Mouse (Mus musculus): ENCODE measurements at regions not wholly inside any gene's neighbourhood (a gene's known extent, or its start where the extent isn't known, plus 50 kb on each side); places are given as distances from the start of the nearest gene placed in this dataset.
A peak's percentile ranks its signal among the peaks of the same experiment; 100 is the strongest.

- intact Hi-C loops (cut with DNase I): no loop called here
- Histone ChIP-seq H3K4me3 (no peak overlapping the region), H3K27ac (no peak overlapping the region)
- no peak for DNase-seq
- no peak for TF ChIP-seq CTCF (IDR thresholded peaks at IDR 0.05)
These were observed 274.1 kb upstream of the Jarid2 start for GRCm38 (mm10) chr13:44455193-44455592.

- TF ChIP-seq CTCF (IDR thresholded peaks at IDR 0.05): no peak
- no peak for DNase-seq
- no peak overlapping the region for H3K4me3 ChIP-seq
- H3K27ac ChIP-seq: no peak overlapping the region
- intact Hi-C loops (cut with DNase I): no loop called here
These were observed 270.5 kb upstream of the Jarid2 start for GRCm38 (mm10) chr13:44458744-44459143.

- intact Hi-C loops (cut with DNase I): no loop called here
- no peak overlapping the region for H3K4me3 ChIP-seq
- no peak for DNase-seq
- TF ChIP-seq CTCF (IDR thresholded peaks at IDR 0.05): no peak
- no peak overlapping the region for H3K27ac ChIP-seq
These were observed 270.1 kb upstream of the Jarid2 start for GRCm38 (mm10) chr13:44459148-44459547.

GRCm38 (mm10) chr13:44463675-44464074, 265.6 kb upstream of the Jarid2 start:
- Histone ChIP-seq H3K27ac (no peak overlapping the region), H3K4me3 (no peak overlapping the region)
- intact Hi-C loops (cut with DNase I): no loop called here
- DNase-seq: no peak
- no peak for TF ChIP-seq CTCF (IDR thresholded peaks at IDR 0.05)

- Histone ChIP-seq H3K27ac (no peak overlapping the region), H3K4me3 (no peak overlapping the region)
- intact Hi-C loops (cut with DNase I): no loop called here
- DNase-seq: no peak
- TF ChIP-seq CTCF (IDR thresholded peaks at IDR 0.05): no peak
These were observed 263.7 kb upstream of the Jarid2 start for GRCm38 (mm10) chr13:44465567-44465966.

GRCm38 (mm10) chr13:44468963-44469674, 260.2 kb upstream of the Jarid2 start:
- TF ChIP-seq CTCF (IDR thresholded peaks at IDR 0.05): no peak
- no peak overlapping the region for H3K4me3 ChIP-seq
- intact Hi-C loops (cut with DNase I): no loop called here
- DNase-seq: peak; percentile 79
- peak overlapping the region; percentile 69 for H3K27ac ChIP-seq

- no peak for DNase-seq
- intact Hi-C loops (cut with DNase I): no loop called here
- Histone ChIP-seq H3K27ac (peak overlapping the region; percentile 69), H3K4me3 (no peak overlapping the region)
- no peak for TF ChIP-seq CTCF (IDR thresholded peaks at IDR 0.05)
These were observed 259.6 kb upstream of the Jarid2 start for GRCm38 (mm10) chr13:44469675-44470074.

GRCm38 (mm10) chr13:44473200-44473599, 256.1 kb upstream of the Jarid2 start:
- Histone ChIP-seq H3K27ac (no peak overlapping the region), H3K4me3 (no peak overlapping the region)
- no peak for DNase-seq
- no peak for TF ChIP-seq CTCF (IDR thresholded peaks at IDR 0.05)
- intact Hi-C loops (cut with DNase I): no loop called here

GRCm38 (mm10) chr13:44476901-44477300, 252.4 kb upstream of the Jarid2 start:
- H3K4me3 ChIP-seq: no peak overlapping the region; the same call in 1 of the 2 replicates
- H3K27ac ChIP-seq: 0 out of 2 replicates have a peak overlapping the region, but pooled peaks have one; percentile 16
- DNase-seq: peak; percentile 61
- intact Hi-C loops (cut with DNase I): no loop called here
- TF ChIP-seq CTCF (IDR thresholded peaks at IDR 0.05): no peak

GRCm38 (mm10) chr13:44480128-44480527, 249.1 kb upstream of the Jarid2 start:
- no peak overlapping the region for H3K4me3 ChIP-seq
- no peak overlapping the region for H3K27ac ChIP-seq
- DNase-seq: no peak
- no peak for TF ChIP-seq CTCF (IDR thresholded peaks at IDR 0.05)
- intact Hi-C loops (cut with DNase I): no loop called here

- intact Hi-C loops (cut with DNase I): no loop called here
- TF ChIP-seq CTCF (IDR thresholded peaks at IDR 0.05): no peak
- no peak for DNase-seq
- Histone ChIP-seq H3K27ac (no peak overlapping the region), H3K4me3 (no peak overlapping the region)
These were observed 246.6 kb upstream of the Jarid2 start for GRCm38 (mm10) chr13:44482661-44483060.

- TF ChIP-seq CTCF (IDR thresholded peaks at IDR 0.05): no peak
- DNase-seq: no peak
- intact Hi-C loops (cut with DNase I): no loop called here
- H3K4me3 ChIP-seq: peak overlapping the region; percentile 40; the same call in 1 of the 2 replicates
- H3K27ac ChIP-seq: peak overlapping the region; percentile 31; the same call in 1 of the 2 replicates
These were observed 244.5 kb upstream of the Jarid2 start for GRCm38 (mm10) chr13:44484582-44485329.

GRCm38 (mm10) chr13:44490935-44491465, 238.3 kb upstream of the Jarid2 start:
- no peak overlapping the region for H3K27ac ChIP-seq
- DNase-seq: no peak
- intact Hi-C loops (cut with DNase I): no loop called here
- no peak overlapping the region for H3K4me3 ChIP-seq
- TF ChIP-seq CTCF (IDR thresholded peaks at IDR 0.05): no peak
